Mouse (Mus musculus) ES-Bruce4 (cell line): ENCODE results near the gene Cacnb2. TPM values are rescaled to one million over a fixed set of nuclear protein-coding genes. Genes with fewer than 3 reads are reported as not detected.

Experiments
- H3K27ac ChIP-seq: 2 replicates; pipeline ENCODE4 v1.5.1; 2012; ENCODE audit warnings: low read length, inconsistent platforms; ENCODE audit not compliant: insufficient read depth
- H3K27me3 ChIP-seq: 2 replicates; pipeline ENCODE4 v1.6.1; 2012; ENCODE audit warnings: mild to moderate bottlenecking, low read length, inconsistent platforms; ENCODE audit not compliant: control insufficient read depth, poor library complexity, insufficient read depth, severe bottlenecking
- H3K36me3 ChIP-seq: 2 replicates; pipeline ENCODE4 v1.6.1; 2012; ENCODE audit warnings: inconsistent platforms, mild to moderate bottlenecking, low read length, moderate library complexity; ENCODE audit not compliant: control insufficient read depth, poor library complexity, insufficient read depth, severe bottlenecking
- H3K4me1 ChIP-seq: one replicate; pipeline ENCODE4 v1.8.1; 2011; ENCODE audit warnings: low read length; ENCODE audit not compliant: control insufficient read depth, insufficient read depth
- H3K4me3 ChIP-seq: 2 replicates; pipeline ENCODE4 v1.5.1; 2011; ENCODE audit warnings: low read depth, mild to moderate bottlenecking, low read length
- H3K9ac ChIP-seq: 2 replicates; pipeline ENCODE4 v1.6.1; 2012; ENCODE audit warnings: low read depth, mild to moderate bottlenecking, inconsistent platforms; ENCODE audit not compliant: poor library complexity, severe bottlenecking
- H3K9me3 ChIP-seq: replicated peaks from 2 replicates; pipeline ENCODE4 v1.6.1; 2012; ENCODE audit warnings: mild to moderate bottlenecking, low read length, inconsistent platforms; ENCODE audit not compliant: control insufficient read depth, poor library complexity, insufficient read depth, severe bottlenecking
- CTCF ChIP-seq: IDR thresholded peaks from one replicate; pipeline ENCODE4 v1.8.1; 2011; ENCODE audit warnings: low read depth, low read length
- EP300 ChIP-seq: IDR thresholded peaks from 2 replicates; pipeline ENCODE4 v1.6.1; 2011; ENCODE audit warnings: low read depth, low read length; ENCODE audit not compliant: insufficient read depth
- POLR2A ChIP-seq: IDR thresholded peaks from one replicate; pipeline ENCODE4 v1.8.1; 2011; ENCODE audit warnings: low read length; ENCODE audit not compliant: insufficient read depth
- polyA plus RNA-seq: library from polyadenylated mRNA; stranded (reverse); fragments of >200 nt; gene quantifications from 2 replicates; pipeline ENCODE4 v1.2.4, GENCODE M21; 2011; ENCODE audit warnings: low read depth; ENCODE audit not compliant: missing spikeins, insufficient read depth, insufficient read length

The Cacnb2 gene
- polyA plus RNA-seq, 1 experiment = 2.2 TPM

GRCm38 (mm10) chr2:14989350-14989749 lies 386.5 kb downstream of the Cacnb2 start:
- H3K9ac ChIP-seq = no peak overlapping the region
- H3K27ac ChIP-seq = no peak overlapping the region
- H3K9me3 ChIP-seq = no peaks in the 10 kb centered on the region
- no peaks in the 10 kb centered on the region for H3K36me3 ChIP-seq
- no peaks in the 10 kb centered on the region for H3K27me3 ChIP-seq
- no peak for TF ChIP-seq CTCF
- no peak for TF ChIP-seq POLR2A
- TF ChIP-seq EP300 = no peak
- no peak overlapping the region for H3K4me3 ChIP-seq
- no peaks in the 10 kb centered on the region for H3K4me1 ChIP-seq

GRCm38 (mm10) chr2:14992531-14992930 lies 389.6 kb downstream of the Cacnb2 start:
- Histone ChIP-seq H3K4me1 (no peaks in the 10 kb centered on the region), H3K9me3 (no peaks in the 10 kb centered on the region), H3K36me3 (no peaks in the 10 kb centered on the region; the same call in 1 of the 2 replicates), H3K4me3 (no peak overlapping the region), H3K27ac (no peak overlapping the region), H3K9ac (no peak overlapping the region), H3K27me3 (no peaks in the 10 kb centered on the region)
- TF ChIP-seq EP300 = no peak

- H3K9me3 ChIP-seq = no peaks in the 10 kb centered on the region
- H3K4me1 ChIP-seq = no peaks in the 10 kb centered on the region
- TF ChIP-seq POLR2A = no peak
- TF ChIP-seq CTCF = no peak
- TF ChIP-seq EP300 = no peak
- no peak overlapping the region for H3K4me3 ChIP-seq
- no peaks in the 10 kb centered on the region; the same call in 1 of the 2 replicates for H3K36me3 ChIP-seq
- H3K27me3 ChIP-seq = no peaks in the 10 kb centered on the region
- H3K27ac ChIP-seq = no peak overlapping the region
- no peak overlapping the region for H3K9ac ChIP-seq
Measured at GRCm38 (mm10) chr2:14996036-14996435, 393.1 kb downstream of the Cacnb2 start.

- Histone ChIP-seq H3K4me3 (no peak overlapping the region), H3K36me3 (no peaks in the 10 kb centered on the region; the same call in 1 of the 2 replicates), H3K27me3 (no peaks in the 10 kb centered on the region), H3K4me1 (no peaks in the 10 kb centered on the region), H3K27ac (no peak overlapping the region), H3K9me3 (no peaks in the 10 kb centered on the region), H3K9ac (no peak overlapping the region)
- TF ChIP-seq CTCF = no peak
- TF ChIP-seq POLR2A = no peak
- TF ChIP-seq EP300 = no peak
Measured at GRCm38 (mm10) chr2:14997836-14998235, 394.9 kb downstream of the Cacnb2 start.

GRCm38 (mm10) chr2:15007531-15007930 lies 404.6 kb downstream of the Cacnb2 start:
- Histone ChIP-seq H3K27me3 (no peaks in the 10 kb centered on the region), H3K4me3 (no peak overlapping the region), H3K4me1 (no peaks in the 10 kb centered on the region), H3K9me3 (no peaks in the 10 kb centered on the region), H3K27ac (no peak overlapping the region), H3K9ac (no peak overlapping the region), H3K36me3 (peaks cover 2% of the 10 kb centered on the region; the same call in 1 of the 2 replicates)
- TF ChIP-seq CTCF = no peak
- no peak for TF ChIP-seq POLR2A
- TF ChIP-seq EP300 = no peak

GRCm38 (mm10) chr2:15008072-15008471 lies 405.2 kb downstream of the Cacnb2 start:
- no peak overlapping the region for H3K27ac ChIP-seq
- no peak for TF ChIP-seq POLR2A
- TF ChIP-seq EP300 = no peak
- TF ChIP-seq CTCF = no peak
- H3K27me3 ChIP-seq = no peaks in the 10 kb centered on the region
- no peaks in the 10 kb centered on the region for H3K9me3 ChIP-seq
- peaks cover 2% of the 10 kb centered on the region; the same call in 1 of the 2 replicates for H3K36me3 ChIP-seq
- no peak overlapping the region for H3K4me3 ChIP-seq
- H3K4me1 ChIP-seq = no peaks in the 10 kb centered on the region
- H3K9ac ChIP-seq = no peak overlapping the region
